Mouse (Mus musculus): ENCODE results near the gene Dync1i1.

GRCm38 (mm10) chr6:5812076-5812475, 86.6 kb downstream of the Dync1i1 start:
- TF ChIP-seq POLR2A (IDR thresholded peaks at IDR 0.05; ENCODE audit: low read depth, low read length) (no peak), CTCF (IDR thresholded peaks at IDR 0.05; ENCODE audit: borderline replicate concordance, insufficient read depth, low read length) (no peak)
